Mouse (Mus musculus): ENCODE data around the gene Hist1h1b.
"Not testable (repeated sequence)": the region's sequence is repeated elsewhere in the genome, so short reads cannot be mapped to it uniquely, and the experiment has no call there.

Hist1h1b gene

GRCm38 (mm10) chr13:21779767-21780731 lies at the start of gene Hist1h1b:
TSS of gene Hist1h1b (minus strand) at chr13:21780625.
- peak; percentile 71 for DNase-seq (ENCODE audit: low spot score)

GRCm38 (mm10) chr13:21828511-21828910 lies 48.1 kb upstream of the Hist1h1b start:
- DNase-seq (ENCODE audit: low spot score), result no peak

GRCm38 (mm10) chr13:21820082-21820890 lies 39.9 kb upstream of the Hist1h1b start:
- DNase-seq (ENCODE audit: low spot score), result not testable (repeated sequence)

GRCm38 (mm10) chr13:21812092-21812491 lies 31.7 kb upstream of the Hist1h1b start:
- not testable (repeated sequence) for DNase-seq (ENCODE audit: low spot score)

- peak; percentile 38 for DNase-seq (ENCODE audit: low spot score)
These were observed 31.1 kb upstream of the Hist1h1b start, which contains the start of gene Hist1h4m for GRCm38 (mm10) chr13:21811539-21811938. TSS of gene Hist1h4m (plus strand) at chr13:21811746.

GRCm38 (mm10) chr13:21811074-21811473 lies 30.6 kb upstream of the Hist1h1b start:
- not testable (repeated sequence) for DNase-seq (ENCODE audit: low spot score)

- DNase-seq (ENCODE audit: low spot score), result not testable (repeated sequence)
These were observed 29.6 kb upstream of the Hist1h1b start, which contains the start of the genes Hist1h2bq and Hist1h2ao for GRCm38 (mm10) chr13:21810073-21810472. TSS of gene Hist1h2bq (minus strand) at chr13:21810197. TSS of gene Hist1h2ao (plus strand) at chr13:21810465.

GRCm38 (mm10) chr13:21803058-21803457 lies 22.6 kb upstream of the Hist1h1b start:
- DNase-seq (ENCODE audit: low spot score), result not testable (repeated sequence)

- DNase-seq (ENCODE audit: low spot score), result not testable (repeated sequence)
These were observed 16.7 kb upstream of the Hist1h1b start for GRCm38 (mm10) chr13:21797163-21797562.

- DNase-seq (ENCODE audit: low spot score), result no peak
These were observed 15.2 kb upstream of the Hist1h1b start for GRCm38 (mm10) chr13:21795584-21795983.

GRCm38 (mm10) chr13:21790601-21791283 lies 10.3 kb upstream of the Hist1h1b start:
- DNase-seq (ENCODE audit: low spot score), result peak; percentile 22

- no peak for DNase-seq (ENCODE audit: low spot score)
These were observed 9.5 kb upstream of the Hist1h1b start for GRCm38 (mm10) chr13:21789925-21790324.

GRCm38 (mm10) chr13:21787760-21788593 lies 7.6 kb upstream of the Hist1h1b start:
- DNase-seq (ENCODE audit: low spot score), result no peak

GRCm38 (mm10) chr13:21786899-21787629 lies 6.6 kb upstream of the Hist1h1b start, which contains the start of the genes Hist1h2an and Hist1h2bp:
TSS of gene Hist1h2an (minus strand) at chr13:21787218.
TSS of gene Hist1h2bp (plus strand) at chr13:21787461.
- DNase-seq (ENCODE audit: low spot score), result peak; percentile 75

- DNase-seq (ENCODE audit: low spot score), result no peak
These were observed 5.9 kb upstream of the Hist1h1b start for GRCm38 (mm10) chr13:21786189-21786898.

GRCm38 (mm10) chr13:21784311-21784710 lies 3.9 kb upstream of the Hist1h1b start:
- DNase-seq (ENCODE audit: low spot score), result no peak

GRCm38 (mm10) chr13:21783734-21784161 lies 3.3 kb upstream of the Hist1h1b start:
- DNase-seq (ENCODE audit: low spot score), result no peak

GRCm38 (mm10) chr13:21783255-21783617 lies 2.8 kb upstream of the Hist1h1b start, which contains the start of gene Hist1h3i:
TSS of gene Hist1h3i (minus strand) at chr13:21783370.
- peak; percentile 43 for DNase-seq (ENCODE audit: low spot score)

All from ovary, postnatal 36 days (tissue).